Mouse (Mus musculus) CH12.LX (cell line): ENCODE measurements around the gene Tll2.

Experiments
- CTCF ChIP-seq, 2 experiments: IDR thresholded peaks in 1 of 2; conservative IDR thresholded peaks in 1 of 2; 2 replicates each; pipeline ENCODE4 v1.5.1; 2011 to 2012; ENCODE audit warnings: low read depth in 2 of 2, low read length in 2 of 2, improper control_type of control experiment in 1 of 2, inconsistent platforms in 1 of 2, mild to moderate bottlenecking in 1 of 2, moderate library complexity in 1 of 2
- EP300 ChIP-seq: IDR thresholded peaks from 2 replicates; pipeline ENCODE4 v1.6.1; 2011; ENCODE audit warnings: low read length, improper control_type of control experiment
- GABPA ChIP-seq: IDR thresholded peaks from 2 replicates; pipeline ENCODE4 v1.6.1; 2012; ENCODE audit warnings: low read depth, low read length, improper control_type of control experiment, inconsistent platforms; ENCODE audit not compliant: insufficient replicate concordance
- MAFK ChIP-seq: IDR thresholded peaks from 2 replicates; pipeline ENCODE4 v1.6.1; 2011; ENCODE audit warnings: low read length, improper control_type of control experiment; ENCODE audit not compliant: insufficient replicate concordance
- MAX ChIP-seq: IDR thresholded peaks from 2 replicates; pipeline ENCODE4 v1.6.1; 2011; ENCODE audit warnings: low read length, improper control_type of control experiment
- PAX5 ChIP-seq: IDR thresholded peaks from 2 replicates; pipeline ENCODE4 v1.6.1; 2012; ENCODE audit warnings: low read length, inconsistent platforms, mixed read lengths
- USF1 ChIP-seq: IDR thresholded peaks from 2 replicates; pipeline ENCODE4 v1.6.1; 2014; ENCODE audit warnings: low read depth, mild to moderate bottlenecking, inconsistent platforms, low read length, improper control_type of control experiment

DNA sequence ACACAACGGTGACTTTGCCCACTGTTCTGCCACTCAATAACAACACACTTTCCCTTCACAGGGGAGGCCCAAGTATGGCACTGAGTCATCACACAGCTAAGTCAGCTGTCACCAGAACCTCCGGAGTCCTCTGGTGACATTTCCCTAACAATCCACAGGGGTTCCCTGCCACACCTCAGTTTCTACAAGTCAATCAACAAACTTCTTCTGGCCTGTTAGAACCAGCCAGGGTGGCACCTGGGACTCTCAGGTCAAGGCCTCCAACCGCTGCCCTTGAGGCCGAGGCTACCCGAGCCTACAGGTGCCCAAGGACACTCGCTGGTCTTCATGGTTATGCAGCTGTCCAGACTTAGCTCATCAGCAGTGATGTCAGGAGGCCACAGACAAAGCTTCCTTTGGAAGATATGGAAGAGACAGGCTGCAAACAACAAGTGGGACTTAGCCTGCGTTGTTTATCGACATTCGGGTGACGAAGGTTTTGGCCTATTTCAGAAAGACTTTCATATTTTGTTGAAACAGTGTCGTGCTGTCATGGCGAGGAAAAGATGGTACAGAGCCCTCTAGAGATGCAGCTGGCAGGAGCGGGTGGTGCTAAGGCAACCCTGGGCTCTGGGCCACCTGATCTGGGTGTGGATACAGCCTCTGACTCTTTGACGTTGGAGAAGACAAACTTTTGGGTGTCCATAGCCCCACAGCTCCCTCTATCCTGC lies 132.7 kb downstream of the Tll2 start:
- no peak for TF ChIP-seq EP300
- no peak for TF ChIP-seq CTCF (conservative IDR thresholded peaks at IDR 0.05 in 1 of 2, IDR thresholded peaks at IDR 0.05 in 1 of 2; ENCODE audit: low read depth in 2 of 2, low read length in 2 of 2)
- no peak for TF ChIP-seq PAX5
- TF ChIP-seq USF1: no peak
- no peak for TF ChIP-seq GABPA
- TF ChIP-seq MAFK: no peak
- no peak for TF ChIP-seq MAX
